Mouse (Mus musculus) lung, embryonic 16.5 days (tissue): ENCODE results near the gene Igdcc3. TPM values are rescaled to one million over a fixed set of nuclear protein-coding genes. Genes with fewer than 3 reads are reported as not detected.
A peak's percentile ranks its signal among the peaks of the same experiment; 100 is the strongest.

Experiments
- ATAC-seq: fragments of 200-750 bp; cut with Nextera tagmentation; 2 replicates; pipeline ENCODE4 v1.8.0; 2017; ENCODE audit warnings: low read depth, mild to moderate bottlenecking, moderate library complexity
- H3K27ac ChIP-seq: fragments of 300-500 bp; sonication (generic); 2 replicates; pipeline ENCODE4 v1.5.1; 2014; ENCODE audit warnings: mild to moderate bottlenecking, control low read depth, low read length
- H3K27me3 ChIP-seq: fragments of 300-500 bp; sonication (generic); 2 replicates; pipeline ENCODE4 v1.6.1; 2014; ENCODE audit warnings: low read depth, low read length, mixed read lengths; ENCODE audit not compliant: control insufficient read depth, insufficient read depth
- H3K36me3 ChIP-seq: fragments of 300-500 bp; sonication (generic); 2 replicates; pipeline ENCODE4 v1.6.1; 2014; ENCODE audit warnings: low read length; ENCODE audit not compliant: control insufficient read depth, insufficient read depth
- H3K4me1 ChIP-seq: fragments of 300-500 bp; sonication (generic); replicated peaks from 2 replicates; pipeline ENCODE4 v1.6.1; 2014; ENCODE audit warnings: low read length, mixed read lengths; ENCODE audit not compliant: control insufficient read depth, insufficient read depth
- H3K4me2 ChIP-seq: fragments of 300-500 bp; sonication (generic); 2 replicates; pipeline ENCODE4 v1.6.1; 2014; ENCODE audit warnings: low read depth, low read length, control low read depth
- H3K4me3 ChIP-seq: fragments of 300-500 bp; sonication (generic); 2 replicates; pipeline ENCODE4 v1.5.1; 2014; ENCODE audit warnings: mild to moderate bottlenecking, low read length, control low read depth
- H3K9ac ChIP-seq: fragments of 300-500 bp; sonication (generic); 2 replicates; pipeline ENCODE4 v1.6.1; 2014; ENCODE audit warnings: low read length, control low read depth
- H3K9me3 ChIP-seq: fragments of 300-500 bp; sonication (generic); 2 replicates; pipeline ENCODE4 v1.6.1; 2016; ENCODE audit warnings: low read length; ENCODE audit not compliant: control insufficient read depth
- WGBS: fragments of 180-500 bp; shearing (Covaris S2); extraction: QIAGEN DNeasy Blood & Tissue Kit; methylation state at CpG from one replicate; pipeline ENCODE4 v1.1.7; 2014; 5-methylcytosine and 5-hydroxymethylcytosine counted together
- polyA plus RNA-seq: library from polyadenylated mRNA; unstranded; fragments of >200 nt; fragmentation: Nextera tagmentation; extraction: Ambion mirVana; gene quantifications from 2 replicates; pipeline ENCODE4 v1.2.1, GENCODE M21; 2015

Gene Igdcc3
- polyA plus RNA-seq, 1 experiment from 2014 or later = 1.3 TPM

- 87% methylated on average over 7 of the region's 7 CpGs for WGBS
- H3K4me1 ChIP-seq = no peaks in the 10 kb centered on the region; the same call in 1 of the 2 replicates
- ATAC-seq = no peak
- H3K27me3 ChIP-seq = no peaks in the 10 kb centered on the region; the same call in 1 of the 2 replicates
- H3K27ac ChIP-seq = no peak overlapping the region
- H3K4me3 ChIP-seq = no peak overlapping the region
- H3K36me3 ChIP-seq = no peaks in the 10 kb centered on the region
- no peaks in the 10 kb centered on the region for H3K9me3 ChIP-seq
- H3K9ac ChIP-seq = no peak overlapping the region
- no peak overlapping the region for H3K4me2 ChIP-seq
These were observed 7.5 kb downstream of the Igdcc3 start for GRCm38 (mm10) chr9:65148507-65148906.

- Histone ChIP-seq H3K4me2 (no peak overlapping the region), H3K27me3 (no peaks in the 10 kb centered on the region), H3K4me3 (no peak overlapping the region), H3K9ac (peak overlapping the region; percentile 26; the same call in 1 of the 2 replicates), H3K4me1 (peaks cover 5% of the 10 kb centered on the region; the same call in 1 of the 2 replicates), H3K9me3 (no peaks in the 10 kb centered on the region), H3K27ac (no peak overlapping the region), H3K36me3 (no peaks in the 10 kb centered on the region)
- no peak for ATAC-seq
- 68% methylated on average over 6 of the region's 6 CpGs for WGBS
These were observed 11.8 kb downstream of the Igdcc3 start for GRCm38 (mm10) chr9:65152711-65153330.

GRCm38 (mm10) chr9:65153331-65153711, 12.3 kb downstream of the Igdcc3 start:
- peaks cover 5% of the 10 kb centered on the region; the same call in 1 of the 2 replicates for H3K4me1 ChIP-seq
- H3K36me3 ChIP-seq = no peaks in the 10 kb centered on the region
- H3K9me3 ChIP-seq = no peaks in the 10 kb centered on the region
- H3K27ac ChIP-seq = no peak overlapping the region
- H3K4me2 ChIP-seq = no peak overlapping the region
- WGBS = 23% methylated on average over 5 of the region's 5 CpGs
- no peak overlapping the region for H3K4me3 ChIP-seq
- H3K9ac ChIP-seq = peak overlapping the region; percentile 26; the same call in 1 of the 2 replicates
- 0 out of 2 replicates have a peak, but pooled peaks have one; percentile 26 for ATAC-seq
- no peaks in the 10 kb centered on the region for H3K27me3 ChIP-seq

- Histone ChIP-seq H3K4me2 (no peak overlapping the region), H3K27ac (no peak overlapping the region), H3K4me1 (peaks cover 5% of the 10 kb centered on the region; the same call in 1 of the 2 replicates), H3K27me3 (no peaks in the 10 kb centered on the region), H3K9me3 (no peaks in the 10 kb centered on the region), H3K36me3 (no peaks in the 10 kb centered on the region), H3K9ac (no peak overlapping the region), H3K4me3 (no peak overlapping the region)
- peak; percentile 49; the same call in 1 of the 2 replicates for ATAC-seq
- WGBS = 47% methylated on average over 9 of the region's 9 CpGs
These were observed 13.9 kb downstream of the Igdcc3 start for GRCm38 (mm10) chr9:65154692-65155455.

GRCm38 (mm10) chr9:65156604-65157003, 15.6 kb downstream of the Igdcc3 start:
- Histone ChIP-seq H3K27me3 (peaks cover 9% of the 10 kb centered on the region), H3K9me3 (no peaks in the 10 kb centered on the region), H3K27ac (no peak overlapping the region), H3K4me2 (no peak overlapping the region), H3K9ac (no peak overlapping the region), H3K4me3 (no peak overlapping the region), H3K4me1 (peaks cover 5% of the 10 kb centered on the region; the same call in 1 of the 2 replicates), H3K36me3 (no peaks in the 10 kb centered on the region)
- WGBS = 8% methylated on average over 8 of the region's 8 CpGs
- no peak for ATAC-seq

DNA sequence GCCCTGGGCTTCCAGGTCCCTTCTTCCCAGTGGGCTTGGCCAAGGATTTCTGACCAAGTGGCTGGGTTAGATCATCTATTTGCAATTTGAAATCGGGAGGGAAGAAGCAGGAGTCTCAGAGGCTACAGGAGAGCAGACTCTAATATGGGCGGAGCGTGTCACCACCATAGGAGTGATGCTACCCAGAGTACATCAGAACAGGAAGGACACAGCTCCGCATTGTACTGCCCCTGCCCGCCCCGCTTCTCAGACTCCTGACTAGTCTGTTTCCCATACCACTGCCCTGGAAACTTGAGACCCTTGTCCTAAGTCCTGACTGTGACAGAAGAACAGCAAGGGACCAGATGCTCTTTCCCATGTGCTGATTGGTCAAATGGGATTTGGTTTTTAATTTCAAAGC, 16.6 kb downstream of the Igdcc3 start:
- Histone ChIP-seq H3K4me2 (no peak overlapping the region), H3K9me3 (no peaks in the 10 kb centered on the region), H3K27me3 (peaks cover 19% of the 10 kb centered on the region)

GRCm38 (mm10) chr9:65161188-65161587, 20.2 kb downstream of the Igdcc3 start:
- Histone ChIP-seq H3K4me1 (peaks cover 10% of the 10 kb centered on the region), H3K36me3 (no peaks in the 10 kb centered on the region), H3K27me3 (peaks cover 35% of the 10 kb centered on the region), H3K9me3 (no peaks in the 10 kb centered on the region), H3K4me3 (no peak overlapping the region), H3K9ac (no peak overlapping the region), H3K4me2 (no peak overlapping the region), H3K27ac (no peak overlapping the region)
- 64% methylated on average over 4 of the region's 4 CpGs for WGBS
- no peak for ATAC-seq

More for the DNA sequence above, 16.6 kb downstream of the Igdcc3 start:
- no peaks in the 10 kb centered on the region for H3K36me3 ChIP-seq
- H3K4me1 ChIP-seq = peaks cover 6% of the 10 kb centered on the region; the same call in 1 of the 2 replicates
- no peak overlapping the region for H3K9ac ChIP-seq
- no peak for ATAC-seq
- 63% methylated on average over 6 of the region's 6 CpGs for WGBS
- H3K4me3 ChIP-seq = no peak overlapping the region
- H3K27ac ChIP-seq = no peak overlapping the region

- Histone ChIP-seq H3K9me3 (no peaks in the 10 kb centered on the region), H3K4me1 (peaks cover 7% of the 10 kb centered on the region), H3K27ac (no peak overlapping the region), H3K27me3 (peaks cover 35% of the 10 kb centered on the region), H3K9ac (no peak overlapping the region), H3K4me2 (no peak overlapping the region), H3K36me3 (no peaks in the 10 kb centered on the region), H3K4me3 (no peak overlapping the region)
- no peak for ATAC-seq
- 46% methylated on average over 8 of the region's 8 CpGs for WGBS
These were observed 20.9 kb downstream of the Igdcc3 start for GRCm38 (mm10) chr9:65161881-65162280.
